In the genomic region with DNA sequence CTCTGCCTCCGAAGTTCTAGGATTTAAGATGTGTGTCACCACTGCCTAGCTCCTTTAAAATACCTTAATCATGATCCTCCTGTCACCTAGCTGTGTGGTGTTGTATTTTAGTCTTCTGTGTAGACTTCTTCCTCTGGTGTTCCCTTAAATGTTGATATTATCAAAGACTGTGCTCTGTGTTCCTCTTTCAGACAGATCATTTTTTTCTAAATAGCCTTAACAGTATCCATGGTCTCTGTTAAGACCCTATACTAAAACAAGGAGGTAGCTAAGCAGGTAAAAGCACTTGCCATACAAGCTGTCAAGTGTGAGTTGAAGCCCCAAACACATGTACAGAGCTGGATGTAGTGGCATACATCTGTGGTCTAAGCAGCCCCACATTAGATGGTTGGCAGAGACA, we compare ENCODE assay signal across 30 mouse cellular contexts.
"Had no signal": no experiment of that assay in that cellular context is flagged by ENCODE, and none has a peak within 500 bp of the region (broad histone marks: within the 10 kb centered on the region; RNA-seq: fewer than 3 reads in every experiment).

No protein-coding gene starts in this region.

- H3K4me1 ChIP-seq: limb, embryonic 10.5 days; limb, embryonic 12.5 days; limb, embryonic 13.5 days; limb, embryonic 15.5 days; liver, embryonic 12.5 days; liver, embryonic 15.5 days; lung, embryonic 15.5 days; midbrain, embryonic 10.5 days; midbrain, embryonic 12.5 days; midbrain, embryonic 13.5 days; midbrain, embryonic 15.5 days; neural tube, embryonic 12.5 days had no signal

- H3K9me3 ChIP-seq: limb, embryonic 10.5 days; limb, embryonic 12.5 days; limb, embryonic 13.5 days; limb, embryonic 15.5 days; liver, embryonic 12.5 days; liver, embryonic 13.5 days; liver, embryonic 15.5 days; lung, embryonic 15.5 days; megakaryocyte, embryonic 14.5 days; midbrain, embryonic 10.5 days; midbrain, embryonic 12.5 days; midbrain, embryonic 13.5 days; midbrain, embryonic 15.5 days; neural tube, embryonic 12.5 days had no signal

- H3K27me3 ChIP-seq: limb, embryonic 12.5 days; limb, embryonic 13.5 days; limb, embryonic 15.5 days; liver, embryonic 12.5 days; liver, embryonic 13.5 days; liver, embryonic 15.5 days; lung, embryonic 15.5 days; megakaryocyte, embryonic 14.5 days; midbrain, embryonic 12.5 days; midbrain, embryonic 13.5 days; midbrain, embryonic 15.5 days; neural tube, embryonic 12.5 days had no signal

- DNase-seq: left cerebral cortex, postnatal 4 days; liver; liver, embryonic 13.5 days; liver, postnatal 0 days; lung, adult 18-20 months; lung, adult 2 months; lung, embryonic 14.5 days; lung, postnatal 10 days; lung, postnatal 14 days; lung, postnatal 36 days; lung, postnatal 4 days; midbrain, embryonic 14.5 days had no signal

- H3K27ac ChIP-seq: limb, embryonic 10.5 days; limb, embryonic 12.5 days; limb, embryonic 13.5 days; limb, embryonic 15.5 days; liver, embryonic 12.5 days; liver, embryonic 13.5 days; liver, embryonic 14.5 days; liver, embryonic 15.5 days; lung, embryonic 15.5 days; macrophage; midbrain, embryonic 10.5 days; midbrain, embryonic 12.5 days; midbrain, embryonic 13.5 days; midbrain, embryonic 15.5 days; neural tube, embryonic 12.5 days had no signal

- H3K4me3 ChIP-seq: limb, embryonic 10.5 days; limb, embryonic 12.5 days; limb, embryonic 13.5 days; limb, embryonic 15.5 days; liver, embryonic 12.5 days; liver, embryonic 13.5 days; liver, embryonic 15.5 days; lung, embryonic 15.5 days; megakaryocyte, embryonic 14.5 days; midbrain, embryonic 10.5 days; midbrain, embryonic 12.5 days; midbrain, embryonic 13.5 days; midbrain, embryonic 15.5 days; myocyte; neural tube, embryonic 12.5 days had no signal

- H3K9ac ChIP-seq: limb, embryonic 12.5 days; limb, embryonic 13.5 days; limb, embryonic 15.5 days; liver, embryonic 12.5 days; liver, embryonic 13.5 days; liver, embryonic 14.5 days; liver, embryonic 15.5 days; liver, postnatal 0 days; lung, embryonic 14.5 days; lung, embryonic 15.5 days; midbrain, embryonic 12.5 days; midbrain, embryonic 13.5 days; midbrain, embryonic 15.5 days; neural tube, embryonic 12.5 days had no signal

- ATAC-seq: liver, embryonic 12.5 days; liver, postnatal 0 days; lung, postnatal 0 days; midbrain, embryonic 13.5 days; midbrain, embryonic 15.5 days; midbrain, embryonic 16.5 days had no signal
